Mouse (Mus musculus) lung, postnatal 25 days (tissue): ENCODE measurements around the gene Olfr338.
"Not testable (repeated sequence)": the region's sequence is repeated elsewhere in the genome, so short reads cannot be mapped to it uniquely, and the experiment has no call there.

ENCODE experiments used
- DNase-seq: peaks from one replicate; pipeline ENCODE4 v3.0.0; 2022; ENCODE audit warnings: low spot score

Gene Olfr338

DNA sequence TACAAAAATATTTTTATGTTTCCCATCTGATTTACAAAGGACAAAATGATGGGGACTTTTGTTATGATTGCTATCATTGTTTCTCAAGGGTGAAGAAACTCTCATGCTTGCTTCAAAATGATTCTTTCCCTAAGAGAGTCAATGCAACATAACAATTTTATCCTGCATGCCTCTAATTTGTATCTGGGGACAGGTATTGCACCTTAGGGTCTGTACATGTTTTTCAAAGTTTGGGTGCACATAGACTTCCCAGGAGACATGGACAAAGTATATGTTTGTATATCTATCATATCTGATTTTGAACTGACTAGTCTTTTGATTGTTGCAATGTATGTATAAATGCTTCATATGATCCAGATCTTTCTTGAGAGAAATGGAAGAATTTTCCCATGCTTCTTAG, at the start of gene Olfr338:
Gene Olfr338, plus strand, starts transcription at position 301 of the 400 bp plus-strand sequence.
- no peak for DNase-seq

DNA sequence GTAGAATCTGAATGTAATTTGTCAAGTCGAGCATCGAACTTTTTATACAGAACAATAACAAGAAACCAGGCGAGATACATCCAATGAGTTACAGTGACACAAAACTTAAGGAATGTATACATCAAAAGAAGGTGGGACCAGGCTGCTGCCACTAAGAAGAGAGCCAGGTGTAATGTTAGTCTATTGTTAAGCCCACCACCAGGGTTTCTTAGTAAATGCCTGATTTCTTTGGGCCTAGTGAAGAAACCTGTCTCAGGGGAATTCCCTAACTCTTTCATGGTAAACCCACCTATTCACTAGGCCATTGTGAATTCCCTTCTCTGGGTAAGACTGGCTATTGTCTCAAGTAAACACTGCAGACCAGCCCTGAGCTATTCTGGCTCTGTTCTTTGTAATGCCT, 41.9 kb downstream of the Olfr338 start:
- not testable (repeated sequence) for DNase-seq

DNA sequence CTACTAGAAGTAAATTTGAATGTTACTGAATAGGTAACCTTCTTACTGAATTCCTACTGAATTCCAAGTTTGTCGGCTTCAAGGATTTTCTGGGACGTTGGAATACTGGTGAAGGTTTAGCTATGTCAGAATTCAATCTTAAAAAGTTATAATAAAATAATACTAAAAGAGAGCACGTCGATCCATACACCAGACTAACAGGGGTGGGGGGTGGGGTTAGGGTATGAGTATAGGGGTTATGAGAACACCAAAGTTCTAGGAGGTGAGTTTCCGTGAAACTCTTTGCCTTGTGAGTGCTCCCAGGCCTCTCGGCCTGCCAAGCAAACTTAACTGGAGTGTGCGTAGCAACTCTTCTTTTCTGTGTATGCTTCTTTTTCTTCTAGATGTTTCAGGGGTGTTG, 42.3 kb downstream of the Olfr338 start:
- not testable (repeated sequence) for DNase-seq

DNA sequence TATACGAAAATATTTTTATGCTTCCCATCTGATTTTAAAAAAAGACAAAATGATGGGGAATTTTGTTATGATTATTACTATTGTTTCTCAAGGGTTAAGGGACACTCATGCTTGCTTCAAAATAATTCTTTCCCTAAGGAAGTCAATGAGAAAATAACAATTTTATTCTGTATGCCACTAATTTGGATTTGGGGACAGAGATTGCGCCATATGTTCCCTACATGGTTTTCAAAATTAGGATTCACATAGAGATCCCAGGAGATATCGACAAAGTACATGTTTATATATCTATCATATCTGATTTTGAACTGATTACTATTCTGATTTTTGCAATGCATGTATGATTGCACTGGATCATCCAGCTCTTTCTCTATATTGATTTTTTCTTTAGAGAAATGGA, 45.3 kb downstream of the Olfr338 start, which contains the start of gene Olfr339:
Gene Olfr339, plus strand, starts transcription at position 301 of the 400 bp plus-strand sequence.
- DNase-seq: no peak
